18 mouse cellular contexts compared by ENCODE assay signal in the genomic region with DNA sequence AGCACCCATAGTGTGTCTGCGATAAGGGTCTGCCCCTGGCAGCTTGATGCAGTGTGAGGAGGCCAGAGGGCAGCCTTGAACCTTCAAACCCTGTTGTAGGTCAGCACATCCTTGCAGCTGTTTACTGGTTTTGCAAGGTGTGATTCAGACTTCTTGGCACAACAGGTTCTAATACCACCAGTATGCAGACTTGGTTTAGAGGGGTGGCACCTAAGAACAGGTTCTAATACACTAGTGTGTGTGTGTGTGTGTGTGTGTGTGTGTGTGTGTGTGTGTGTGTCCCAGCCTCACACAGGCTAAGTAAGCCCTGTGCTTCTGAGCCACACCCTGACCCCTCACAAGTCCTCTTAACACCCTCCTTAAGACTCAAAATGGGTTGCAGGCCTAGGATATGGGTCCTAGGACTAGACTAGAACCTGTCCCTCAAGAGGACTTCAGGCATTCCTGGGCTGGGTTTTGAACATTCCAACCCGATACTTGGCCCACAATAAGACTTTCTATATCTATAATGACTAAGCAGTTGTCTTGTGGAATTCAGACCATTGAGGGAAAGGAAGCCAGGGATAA.
A peak's percentile ranks its signal among the peaks of the same experiment; 100 is the strongest.
DNase-seq lines count a peak whose midpoint lies in the region; ATAC-seq and TF ChIP-seq lines count a peak whose summit lies in the region.
"Had no signal": no experiment of that assay in that cellular context is flagged by ENCODE, and none has a peak within 500 bp of the region (broad histone marks: within the 10 kb centered on the region; RNA-seq: fewer than 3 reads in every experiment).

No protein-coding gene starts in this region.

- H3K9me3 ChIP-seq in forebrain, embryonic 10.5 days: no peaks in the 10 kb centered on the region
- H3K9me3 ChIP-seq in forebrain, postnatal 0 days (ENCODE audit: low read length): no peaks in the 10 kb centered on the region
- no peaks in the 10 kb centered on the region for H3K9me3 ChIP-seq in lung, embryonic 16.5 days (ENCODE audit: control insufficient read depth, low read length)
- H3K9me3 ChIP-seq in hindbrain, embryonic 13.5 days: no peaks in the 10 kb centered on the region
- no peaks in the 10 kb centered on the region for H3K9me3 ChIP-seq in midbrain, embryonic 15.5 days
- no peaks in the 10 kb centered on the region for H3K9me3 ChIP-seq in stomach, postnatal 0 days (ENCODE audit: control insufficient read depth, low read length)
- H3K9me3 ChIP-seq: embryonic facial prominence, embryonic 13.5 days; heart, embryonic 13.5 days; liver, embryonic 15.5 days; megakaryocyte, embryonic 14.5 days had no signal

- no peak overlapping the region for H3K4me3 ChIP-seq in forebrain, embryonic 10.5 days
- H3K4me3 ChIP-seq in forebrain, postnatal 0 days (ENCODE audit: low read depth, low read length): no peak overlapping the region
- H3K4me3 ChIP-seq in lung, embryonic 16.5 days (ENCODE audit: low read length): no peak overlapping the region
- no peak overlapping the region for H3K4me3 ChIP-seq in lung, adult 2 months (replicated peaks; ENCODE audit: extremely low read depth, low read depth, low read length)
- H3K4me3 ChIP-seq in hindbrain, embryonic 13.5 days: no peak overlapping the region
- no peak overlapping the region for H3K4me3 ChIP-seq in midbrain, embryonic 15.5 days
- H3K4me3 ChIP-seq in stomach, postnatal 0 days (ENCODE audit: low read depth, low read length): no peak overlapping the region
- H3K4me3 ChIP-seq: embryonic facial prominence, embryonic 13.5 days; gastrocnemius, adult 2 months; heart, embryonic 13.5 days; liver, embryonic 15.5 days; megakaryocyte, embryonic 14.5 days had no signal

- 61% methylated on average over 2 of the region's 2 CpGs for WGBS in forebrain, embryonic 10.5 days
- 72% methylated on average over 2 of the region's 2 CpGs for WGBS in forebrain, postnatal 0 days
- 65% methylated on average over 2 of the region's 2 CpGs for whole genome bisulfite sequencing in lung, embryonic 16.5 days
- WGBS in lung, adult 2 months: 76% methylated on average over 2 of the region's 2 CpGs
- 69% methylated on average over 2 of the region's 2 CpGs for WGBS in hindbrain, embryonic 13.5 days
- WGBS in midbrain, embryonic 15.5 days: 53% methylated on average over 2 of the region's 2 CpGs
- WGBS in stomach, postnatal 0 days: 83% methylated on average over 2 of the region's 2 CpGs

- TF ChIP-seq POLR2A in lung, adult 2 months (IDR thresholded peaks at IDR 0.05; ENCODE audit: borderline replicate concordance, extremely low read depth, low read depth, low read length): no peak

- H3K4me1 ChIP-seq in forebrain, embryonic 10.5 days: peaks cover 99% of the 10 kb centered on the region
- H3K4me1 ChIP-seq in forebrain, postnatal 0 days (ENCODE audit: insufficient read depth): peaks cover 18% of the 10 kb centered on the region
- H3K4me1 ChIP-seq in lung, embryonic 16.5 days (replicated peaks; ENCODE audit: control insufficient read depth, insufficient read depth, low read length): peaks cover 5% of the 10 kb centered on the region; the same call in 1 of the 2 replicates
- no peaks in the 10 kb centered on the region for H3K4me1 ChIP-seq in lung, adult 2 months (ENCODE audit: control insufficient read depth, insufficient read depth, low read length)
- H3K4me1 ChIP-seq in hindbrain, embryonic 13.5 days (replicated peaks): peaks cover 55% of the 10 kb centered on the region
- H3K4me1 ChIP-seq in midbrain, embryonic 15.5 days: peaks cover 71% of the 10 kb centered on the region
- no peaks in the 10 kb centered on the region for H3K4me1 ChIP-seq in stomach, postnatal 0 days (replicated peaks; ENCODE audit: control insufficient read depth, insufficient read depth)
- H3K4me1 ChIP-seq: megakaryocyte, embryonic 14.5 days had no signal

- H3K36me3 ChIP-seq in forebrain, embryonic 10.5 days (replicated peaks): peaks cover 52% of the 10 kb centered on the region
- H3K36me3 ChIP-seq in forebrain, postnatal 0 days (ENCODE audit: insufficient read depth): peaks cover 7% of the 10 kb centered on the region; the same call in 1 of the 2 replicates
- H3K36me3 ChIP-seq in lung, embryonic 16.5 days (ENCODE audit: control insufficient read depth, insufficient read depth, low read length): no peaks in the 10 kb centered on the region
- H3K36me3 ChIP-seq in hindbrain, embryonic 13.5 days: peaks cover 24% of the 10 kb centered on the region
- peaks cover 9% of the 10 kb centered on the region for H3K36me3 ChIP-seq in midbrain, embryonic 15.5 days (replicated peaks)
- no peaks in the 10 kb centered on the region for H3K36me3 ChIP-seq in stomach, postnatal 0 days (ENCODE audit: control insufficient read depth, insufficient read depth, low read length)
- H3K36me3 ChIP-seq: embryonic facial prominence, embryonic 13.5 days; heart, embryonic 13.5 days; liver, embryonic 15.5 days had no signal

- ATAC-seq in forebrain, postnatal 0 days: no peak
- ATAC-seq in lung, embryonic 16.5 days (ENCODE audit: low read depth): peak; percentile 49
- ATAC-seq in hindbrain, embryonic 13.5 days (ENCODE audit: low FRiP score): no peak
- no peak for ATAC-seq in midbrain, embryonic 15.5 days (replicated peaks)
- no peak for ATAC-seq in stomach, postnatal 0 days (ENCODE audit: low FRiP score, low TSS enrichment)

- no peak for DNase-seq in forebrain, embryonic 10.5 days (ENCODE audit: extremely low spot score, low spot score)
- DNase-seq in forebrain, postnatal 0 days: no peak
- DNase-seq in lung, adult 2 months: no peak
- DNase-seq in kidney, postnatal 25 days: no peak
- no peak for DNase-seq in stomach, postnatal 0 days (ENCODE audit: low spot score)
- DNase-seq: adrenal gland, postnatal 14 days; cerebellum, adult 11-12 months; cerebellum, postnatal 25 days; gastrocnemius, adult 2 months; heart, adult 11 months; heart, postnatal 36 days had no signal

- peaks cover 20% of the 10 kb centered on the region for H3K27me3 ChIP-seq in forebrain, embryonic 10.5 days (ENCODE audit: poor library complexity, severe bottlenecking)
- no peaks in the 10 kb centered on the region for H3K27me3 ChIP-seq in forebrain, postnatal 0 days (ENCODE audit: insufficient read depth, low read length)
- H3K27me3 ChIP-seq in lung, embryonic 16.5 days (ENCODE audit: control insufficient read depth, insufficient read depth, low read depth, low read length): no peaks in the 10 kb centered on the region
- H3K27me3 ChIP-seq in hindbrain, embryonic 13.5 days: peaks cover 2% of the 10 kb centered on the region; the same call in 1 of the 2 replicates
- H3K27me3 ChIP-seq in midbrain, embryonic 15.5 days (replicated peaks): no peaks in the 10 kb centered on the region
- H3K27me3 ChIP-seq in stomach, postnatal 0 days (ENCODE audit: control insufficient read depth, insufficient read depth, low read length): no peaks in the 10 kb centered on the region
- H3K27me3 ChIP-seq: embryonic facial prominence, embryonic 13.5 days; liver, embryonic 15.5 days; megakaryocyte, embryonic 14.5 days had no signal

- TF ChIP-seq CTCF in forebrain, postnatal 0 days (IDR thresholded peaks at IDR 0.05; ENCODE audit: low read depth): no peak
- no peak for TF ChIP-seq CTCF in lung, adult 2 months (IDR thresholded peaks at IDR 0.05; ENCODE audit: insufficient read depth, low read length)
- no peak for TF ChIP-seq CTCF in stomach, postnatal 0 days (IDR thresholded peaks at IDR 0.05; ENCODE audit: low read depth)

- no peak for TF ChIP-seq EP300 in stomach, postnatal 0 days (optimal IDR thresholded peaks at IDR 0.05)

- H3K27ac ChIP-seq in forebrain, embryonic 10.5 days: peak overlapping the region; percentile 92
- no peak overlapping the region for H3K27ac ChIP-seq in forebrain, postnatal 0 days (ENCODE audit: low read depth, low read length)
- no peak overlapping the region for H3K27ac ChIP-seq in lung, embryonic 16.5 days (ENCODE audit: low read length)
- H3K27ac ChIP-seq in hindbrain, embryonic 13.5 days: peak overlapping the region; percentile 64; the same call in 1 of the 2 replicates
- H3K27ac ChIP-seq in midbrain, embryonic 15.5 days: peak overlapping the region; percentile 77
- no peak overlapping the region for H3K27ac ChIP-seq in stomach, postnatal 0 days (replicated peaks)
- H3K27ac ChIP-seq: embryonic facial prominence, embryonic 13.5 days; gastrocnemius, adult 2 months; heart, embryonic 13.5 days; liver, embryonic 15.5 days had no signal

- no peak overlapping the region for H3K4me2 ChIP-seq in forebrain, postnatal 0 days (ENCODE audit: low read depth)
- no peak overlapping the region for H3K4me2 ChIP-seq in lung, embryonic 16.5 days (ENCODE audit: low read depth, low read length)
- no peak overlapping the region for H3K4me2 ChIP-seq in hindbrain, embryonic 13.5 days
- H3K4me2 ChIP-seq in midbrain, embryonic 15.5 days: no peak overlapping the region
- H3K4me2 ChIP-seq in stomach, postnatal 0 days (replicated peaks; ENCODE audit: low read depth): no peak overlapping the region
- H3K4me2 ChIP-seq: embryonic facial prominence, embryonic 13.5 days; heart, embryonic 13.5 days; liver, embryonic 15.5 days had no signal

- no peak overlapping the region for H3K9ac ChIP-seq in forebrain, postnatal 0 days
- no peak overlapping the region for H3K9ac ChIP-seq in lung, embryonic 16.5 days (ENCODE audit: low read length)
- H3K9ac ChIP-seq in hindbrain, embryonic 13.5 days: no peak overlapping the region
- H3K9ac ChIP-seq in midbrain, embryonic 15.5 days: no peak overlapping the region
- H3K9ac ChIP-seq in stomach, postnatal 0 days (ENCODE audit: low read length): no peak overlapping the region
- H3K9ac ChIP-seq: embryonic facial prominence, embryonic 13.5 days; heart, embryonic 13.5 days; liver, embryonic 15.5 days had no signal

Comparison
In these comparisons a context has a peak if more than half of its experiments do, and no peak if none do; other contexts are left out.
1. H3K27ac ChIP-seq: peak in forebrain, embryonic 10.5 days (single experiment), hindbrain, embryonic 13.5 days (single experiment) and midbrain, embryonic 15.5 days (single experiment); none in forebrain, postnatal 0 days (single experiment), lung, embryonic 16.5 days (single experiment) and stomach, postnatal 0 days (single experiment).